Mouse (Mus musculus) mesoderm, embryonic 11.5 days (tissue): ENCODE results near the gene Hmgcs1.
"Not testable (repeated sequence)": the region's sequence is repeated elsewhere in the genome, so short reads cannot be mapped to it uniquely, and the experiment has no call there.

Experiments
- DNase-seq: peaks from one replicate; pipeline ENCODE4 v3.0.0-alpha.2; 2012; ENCODE audit warnings: low read depth, low spot score

Hmgcs1 gene

GRCm38 (mm10) chr13:119706278-119706880, 16.2 kb downstream of the Hmgcs1 start:
- not testable (repeated sequence) for DNase-seq

GRCm38 (mm10) chr13:119706953-119707352, 16.8 kb downstream of the Hmgcs1 start:
- DNase-seq: no peak

- DNase-seq: no peak
These were observed 17.7 kb downstream of the Hmgcs1 start for GRCm38 (mm10) chr13:119707906-119708305.

GRCm38 (mm10) chr13:119708941-119709340, 18.8 kb downstream of the Hmgcs1 start:
- DNase-seq: no peak

GRCm38 (mm10) chr13:119709388-119710267, 19.4 kb downstream of the Hmgcs1 start:
- no peak for DNase-seq

- no peak for DNase-seq
These were observed 20.1 kb downstream of the Hmgcs1 start for GRCm38 (mm10) chr13:119710268-119710610.

GRCm38 (mm10) chr13:119712463-119712862, 22.3 kb downstream of the Hmgcs1 start:
- DNase-seq: no peak

- no peak for DNase-seq
These were observed 23.1 kb downstream of the Hmgcs1 start for GRCm38 (mm10) chr13:119713107-119713787.

- no peak for DNase-seq
These were observed 23.6 kb downstream of the Hmgcs1 start for GRCm38 (mm10) chr13:119713821-119714220.

- no peak for DNase-seq
These were observed 25.9 kb downstream of the Hmgcs1 start for GRCm38 (mm10) chr13:119716105-119716504.

GRCm38 (mm10) chr13:119722447-119722846, 32.3 kb downstream of the Hmgcs1 start:
- no peak for DNase-seq

GRCm38 (mm10) chr13:119723368-119723767, 33.2 kb downstream of the Hmgcs1 start:
- no peak for DNase-seq

- no peak for DNase-seq
These were observed 34.4 kb downstream of the Hmgcs1 start for GRCm38 (mm10) chr13:119724541-119724940.

- no peak for DNase-seq
These were observed 37.6 kb downstream of the Hmgcs1 start for GRCm38 (mm10) chr13:119727608-119728387.

GRCm38 (mm10) chr13:119729406-119729805, 39.2 kb downstream of the Hmgcs1 start:
- DNase-seq: no peak

- DNase-seq: peak; percentile 28
These were observed 41.3 kb downstream of the Hmgcs1 start for GRCm38 (mm10) chr13:119731448-119731847.

- DNase-seq: peak; percentile 38
These were observed 51.4 kb downstream of the Hmgcs1 start for GRCm38 (mm10) chr13:119741390-119742237.

- no peak for DNase-seq
These were observed 52.7 kb downstream of the Hmgcs1 start for GRCm38 (mm10) chr13:119742711-119743415.

GRCm38 (mm10) chr13:119743470-119743869, 53.3 kb downstream of the Hmgcs1 start:
- no peak for DNase-seq

GRCm38 (mm10) chr13:119746930-119747329, 56.8 kb downstream of the Hmgcs1 start:
- no peak for DNase-seq
